Mouse (Mus musculus) subcutaneous adipose tissue, adult 2 months (tissue): ENCODE results near the gene Socs1. TPM values are rescaled to one million over a fixed set of nuclear protein-coding genes. Genes with fewer than 3 reads are reported as not detected.

ENCODE experiments used
- polyA plus RNA-seq: library from polyadenylated mRNA; depleted of rRNA; stranded (reverse); fragments of >200 nt; gene quantifications from 2 replicates; pipeline ENCODE4 v1.2.3, GENCODE M21; 2012; ENCODE audit warnings: low replicate concordance; rRNA removed

Socs1 gene
- 2.0 and 16.1 TPM in 2 replicates for polyA plus RNA-seq

DNA sequence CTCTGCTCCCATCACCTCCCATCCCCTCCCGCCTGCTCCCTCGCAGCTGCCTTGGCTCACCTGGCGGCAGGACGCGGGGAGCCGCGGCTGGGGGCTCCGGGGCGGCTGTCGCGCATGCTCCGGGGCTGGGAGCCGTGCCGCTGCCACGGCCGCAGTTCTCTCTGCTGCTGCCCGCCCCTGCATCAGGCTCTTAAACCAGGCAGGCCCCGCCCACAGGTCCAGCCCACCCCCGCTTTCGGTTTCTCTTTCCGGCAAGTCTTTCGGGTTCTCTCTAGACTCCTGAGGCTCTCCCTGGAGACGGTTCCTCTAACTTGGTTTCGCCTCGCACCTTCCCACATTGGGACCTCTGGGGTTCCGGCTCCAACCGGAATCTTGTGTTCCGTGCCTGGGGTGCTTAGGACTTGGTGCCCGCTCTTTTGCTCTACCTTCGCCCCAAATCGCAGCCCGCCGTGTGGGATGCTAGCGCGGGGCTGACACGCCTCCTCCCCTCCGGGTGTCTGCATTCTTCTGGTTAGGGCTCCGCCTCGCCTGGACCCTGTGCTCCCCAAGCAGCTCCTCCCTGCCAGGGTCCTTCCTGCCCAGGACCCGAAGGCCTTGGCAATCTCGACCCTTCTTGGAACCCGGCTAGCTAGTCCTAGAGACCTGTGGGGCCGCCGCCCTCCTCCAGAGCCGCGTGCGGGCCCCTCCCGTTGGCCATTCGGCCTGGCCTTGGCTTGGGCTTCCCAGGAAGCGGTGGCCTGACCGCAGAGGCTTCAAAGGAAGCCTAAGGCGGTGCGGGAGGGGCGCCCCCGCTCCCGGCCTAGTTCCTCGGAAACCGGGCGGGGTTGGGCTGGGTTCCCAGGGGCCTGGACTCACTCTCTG is at the start of gene Socs1:
TSS of gene Socs1 (minus strand) at position 166 of the 861 bp plus-strand sequence.

GRCm38 (mm10) chr16:10812865-10813371 is 27.6 kb upstream of the Socs1 start, which contains the start of gene Gm11172:
TSS of gene Gm11172 (plus strand) at chr16:10812915.

GRCm38 (mm10) chr16:10805789-10806527 is 20.6 kb upstream of the Socs1 start, which contains the start of gene Prm1:
TSS of gene Prm1 (minus strand) at chr16:10805839.

GRCm38 (mm10) chr16:10796034-10796433 is 10.7 kb upstream of the Socs1 start, which contains the start of gene Prm2:
TSS of gene Prm2 (minus strand) at chr16:10796134.

GRCm38 (mm10) chr16:10790702-10791101 is 5.4 kb upstream of the Socs1 start, which contains the start of gene Prm3:
TSS of gene Prm3 (minus strand) at chr16:10790914.

DNA sequence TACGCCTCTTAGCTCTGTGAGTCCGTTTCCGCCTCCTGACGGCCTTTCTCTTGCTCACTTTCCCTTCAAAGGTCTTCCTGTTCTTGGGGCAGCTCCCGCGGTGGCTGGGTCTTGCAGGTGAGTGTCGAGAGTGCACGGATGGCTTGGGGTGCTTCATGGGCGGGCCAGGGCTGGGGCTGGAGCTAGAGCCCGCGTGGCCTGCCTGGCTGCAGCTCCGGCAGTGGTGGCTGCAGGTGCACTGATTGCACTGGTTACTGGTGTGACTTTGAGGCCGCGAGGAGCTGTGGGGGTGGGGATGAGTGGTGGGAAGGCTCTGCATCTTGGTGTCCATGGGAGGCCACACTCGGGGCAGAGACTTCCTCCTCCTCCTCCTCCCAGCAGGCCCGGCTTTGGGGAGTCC is 2.9 kb upstream of the Socs1 start, which contains the start of gene Tnp2:
TSS of gene Tnp2 (minus strand) at position 390 of the 400 bp plus-strand sequence.

Other genes starting within 250 kb of the Socs1 start
- 32.2 and 57.5 TPM in 2 replicates for gene Dexi, start 242.5 kb downstream of the Socs1 start, polyA plus RNA-seq
- 19.8 and 24.7 TPM in 2 replicates for gene Clec16a, start 240.2 kb downstream of the Socs1 start, polyA plus RNA-seq
- 0.48 TPM in 1 of 2 replicates, not detected in the other for gene Tnp2, start 3.1 kb upstream of the Socs1 start, polyA plus RNA-seq
- gene Prm3, start 5.4 kb upstream of the Socs1 start, polyA plus RNA-seq = not detected in 2 replicates
- not detected in 2 replicates for gene Prm2, start 10.6 kb upstream of the Socs1 start, polyA plus RNA-seq
- 0.51 TPM in 1 of 2 replicates, not detected in the other for gene Prm1, start 20.3 kb upstream of the Socs1 start, polyA plus RNA-seq
- gene Gm11172, start 27.4 kb upstream of the Socs1 start, polyA plus RNA-seq = not detected in 2 replicates
- 0.13 and 0.91 TPM in 2 replicates for gene Rmi2, start 49.5 kb upstream of the Socs1 start, polyA plus RNA-seq